Mouse (Mus musculus) CD8-positive naive resting alpha-beta T cell, adult 2 months (primary cell): ENCODE results near the gene 1700014D04Rik.
A peak's percentile ranks its signal among the peaks of the same experiment; 100 is the strongest.
"Not testable (repeated sequence)": the region's sequence is repeated elsewhere in the genome, so short reads cannot be mapped to it uniquely, and the experiment has no call there.

ENCODE experiments used
- DNase-seq, 2 experiments: peaks; one replicate each; pipeline ENCODE4 v3.0.0; 2022; ENCODE audit warnings: low read depth in 2 of 2, low spot score in 2 of 2

1700014D04Rik gene

GRCm38 (mm10) chr13:59746711-59747110 is at the start of gene 1700014D04Rik:
TSS of gene 1700014D04Rik (minus strand) at chr13:59746752.
- no peak for DNase-seq

- no peak for DNase-seq
These were observed 49.4 kb upstream of the 1700014D04Rik start for GRCm38 (mm10) chr13:59795807-59796465.

GRCm38 (mm10) chr13:59794786-59795185 is 48.2 kb upstream of the 1700014D04Rik start:
- DNase-seq = no peak

GRCm38 (mm10) chr13:59782145-59782544 is 35.6 kb upstream of the 1700014D04Rik start, which contains the start of gene Gm49354:
TSS of gene Gm49354 (minus strand) at chr13:59782245.
- DNase-seq = no peak

- not testable (repeated sequence) for DNase-seq
These were observed 33.3 kb upstream of the 1700014D04Rik start for GRCm38 (mm10) chr13:59779744-59780264.

GRCm38 (mm10) chr13:59779213-59779612 is 32.7 kb upstream of the 1700014D04Rik start:
- DNase-seq = no peak

- DNase-seq = no peak
These were observed 28.6 kb upstream of the 1700014D04Rik start for GRCm38 (mm10) chr13:59775168-59775567.

GRCm38 (mm10) chr13:59771257-59771656 is 24.7 kb upstream of the 1700014D04Rik start:
- DNase-seq = peak; percentile 4 to 18

- no peak for DNase-seq
These were observed 24.3 kb upstream of the 1700014D04Rik start for GRCm38 (mm10) chr13:59770847-59771246.

GRCm38 (mm10) chr13:59770164-59770562 is 23.6 kb upstream of the 1700014D04Rik start:
- DNase-seq = peak; percentile 80 to 82

- peak; percentile 99 for DNase-seq
These were observed 23.0 kb upstream of the 1700014D04Rik start, which contains the start of gene Isca1 for GRCm38 (mm10) chr13:59769296-59770163. TSS of gene Isca1 (minus strand) at chr13:59769810.

GRCm38 (mm10) chr13:59768531-59768930 is 22.0 kb upstream of the 1700014D04Rik start:
- no peak for DNase-seq

GRCm38 (mm10) chr13:59766786-59767515 is 20.4 kb upstream of the 1700014D04Rik start:
- no peak for DNase-seq

GRCm38 (mm10) chr13:59762791-59763190 is 16.2 kb upstream of the 1700014D04Rik start:
- DNase-seq = no peak

GRCm38 (mm10) chr13:59756906-59757305 is 10.4 kb upstream of the 1700014D04Rik start:
- no peak for DNase-seq

- DNase-seq = no peak
These were observed 3.8 kb upstream of the 1700014D04Rik start for GRCm38 (mm10) chr13:59750310-59750709.

GRCm38 (mm10) chr13:59746164-59746563 is 388 bp downstream of the 1700014D04Rik start:
- DNase-seq = no peak

- DNase-seq = no peak
These were observed 1.1 kb downstream of the 1700014D04Rik start for GRCm38 (mm10) chr13:59745462-59745861.

- DNase-seq = no peak
These were observed 4.9 kb downstream of the 1700014D04Rik start for GRCm38 (mm10) chr13:59741697-59742096.

- DNase-seq = no peak
These were observed 5.5 kb downstream of the 1700014D04Rik start for GRCm38 (mm10) chr13:59741096-59741495.

- no peak for DNase-seq
These were observed 7.2 kb downstream of the 1700014D04Rik start for GRCm38 (mm10) chr13:59739397-59739796.
